Mouse (Mus musculus): ENCODE results near the gene Tex50. TPM values are rescaled to one million over a fixed set of nuclear protein-coding genes. Genes with fewer than 3 reads are reported as not detected.

Gene Tex50
- polyA plus RNA-seq (2015; fragmentation: Illumina TruSeq; extraction: RNeasy Lipid Tissue Mini Kit (QIAGEN cat#74804); ENCODE audit: insufficient read depth, low read depth, low replicate concordance): not detected

DNA sequence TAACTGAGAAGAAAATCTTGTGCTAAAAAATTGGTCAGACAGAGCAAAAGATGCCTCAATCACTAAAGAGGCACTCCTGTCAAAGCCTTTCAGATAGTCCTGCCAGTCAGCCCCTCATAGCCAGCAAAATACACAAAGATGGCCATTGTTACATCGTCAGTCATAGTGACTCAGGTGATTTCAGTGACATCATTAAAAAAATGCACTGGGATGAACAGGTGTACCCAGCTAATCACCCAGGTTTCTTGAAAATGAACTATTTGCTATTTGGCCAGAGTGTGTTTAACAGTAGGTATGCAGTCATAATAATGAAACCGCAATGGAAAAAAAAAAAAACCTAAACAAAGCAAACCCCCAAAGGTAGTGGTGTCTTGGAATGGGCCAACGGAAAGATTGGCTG is at the start of gene Tex50:
Gene Tex50 (minus strand): TSS at position 101 of the 400 bp plus-strand sequence.

DNA sequence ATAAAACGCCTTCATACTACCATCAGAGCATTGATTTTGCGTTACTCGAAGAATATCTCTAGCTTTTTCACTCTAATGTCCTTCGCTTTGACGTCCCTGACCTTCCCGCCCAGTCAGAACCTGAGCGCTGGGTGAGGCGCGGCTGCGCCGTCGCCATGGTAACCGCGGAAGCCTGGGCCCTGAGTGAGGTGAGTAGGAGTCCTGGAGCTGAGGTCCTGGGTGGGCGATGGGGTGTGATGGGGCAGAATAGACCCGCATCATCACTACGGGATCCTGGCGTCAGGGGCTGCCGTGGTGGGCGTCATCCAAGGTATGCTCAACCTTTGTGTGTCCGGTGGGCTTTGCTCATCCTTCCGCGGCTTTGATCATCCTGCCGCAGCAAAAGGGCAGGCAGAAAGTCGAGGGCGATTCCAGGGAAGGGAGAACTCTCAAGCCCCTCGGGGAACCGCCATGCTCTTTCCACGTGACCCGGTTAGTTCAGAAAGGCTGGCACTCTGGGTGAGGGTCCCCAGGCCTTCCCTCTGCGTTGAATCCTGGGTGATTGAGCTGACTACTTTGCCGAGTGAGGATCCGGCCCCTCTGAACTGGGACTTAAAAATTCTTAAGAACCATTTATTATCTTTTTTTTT is 16.5 kb downstream of the Tex50 start, which contains the start of gene Ankrd45:
Gene Ankrd45 (plus strand): TSS at position 161 of the 629 bp plus-strand sequence.

DNA sequence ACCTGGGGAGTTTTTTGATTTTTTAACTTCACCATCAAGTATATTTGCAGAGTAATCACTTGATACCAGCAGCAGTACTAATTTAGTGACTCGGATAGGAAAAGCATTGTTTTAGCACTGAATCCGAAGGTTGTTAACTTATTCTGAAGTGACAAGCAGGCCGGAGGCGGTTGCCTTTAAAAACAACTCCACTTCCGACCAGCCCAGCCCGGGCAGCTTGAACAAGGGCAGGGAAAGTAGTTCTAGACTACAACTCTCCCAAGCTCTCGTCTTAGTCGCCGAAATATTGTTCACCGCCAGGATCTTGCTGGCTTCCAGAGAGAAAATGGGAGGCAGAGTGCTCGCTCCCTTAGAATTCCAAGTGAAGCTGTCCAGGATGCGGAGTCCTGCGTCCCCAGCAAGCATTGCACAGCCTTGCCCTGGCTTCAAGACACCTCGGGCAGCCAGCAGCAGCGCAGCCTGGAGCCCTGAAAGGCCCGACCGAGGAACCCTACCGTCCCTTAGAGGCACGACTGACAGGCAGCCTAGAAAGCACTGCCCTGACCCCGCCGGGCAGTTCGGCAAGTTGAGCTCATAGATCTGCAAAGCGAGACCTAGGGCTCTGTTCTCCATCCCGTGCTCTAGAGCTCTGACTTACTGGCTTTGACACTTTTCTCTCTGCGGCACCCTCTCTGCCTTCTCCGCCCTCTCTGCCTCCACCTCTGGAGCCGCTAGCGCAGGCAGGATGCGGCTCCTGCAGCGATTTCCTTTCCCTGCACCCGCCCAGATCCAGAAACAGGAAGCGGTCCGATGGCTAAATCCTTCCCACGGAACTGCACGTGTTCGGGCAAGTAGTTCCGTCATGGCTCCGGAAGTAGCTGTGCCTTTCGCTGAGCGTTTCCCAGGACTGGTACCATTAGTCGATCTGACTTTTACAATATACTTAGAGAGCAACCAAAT is 28.1 kb downstream of the Tex50 start, which contains the start of gene Klhl20:
Gene Klhl20 (minus strand): TSS at position 786 of the 939 bp plus-strand sequence.

Other genes with a start within 250 kb of the Tex50 start
- not detected for gene Serpinc1, start 180.7 kb downstream of the Tex50 start, polyA plus RNA-seq (2015; fragmentation: Illumina TruSeq; extraction: RNeasy Lipid Tissue Mini Kit (QIAGEN cat#74804); ENCODE audit: insufficient read depth, low read depth, low replicate concordance)
- gene Zbtb37, start 124.5 kb downstream of the Tex50 start, polyA plus RNA-seq (2015; fragmentation: Illumina TruSeq; extraction: RNeasy Lipid Tissue Mini Kit (QIAGEN cat#74804); ENCODE audit: insufficient read depth, low read depth, low replicate concordance): 1.1 TPM
- 3.2 TPM for gene Dars2, start 88.7 kb downstream of the Tex50 start, polyA plus RNA-seq (2015; fragmentation: Illumina TruSeq; extraction: RNeasy Lipid Tissue Mini Kit (QIAGEN cat#74804); ENCODE audit: insufficient read depth, low read depth, low replicate concordance)
- gene Cenpl, start 88.6 kb downstream of the Tex50 start, polyA plus RNA-seq (2015; fragmentation: Illumina TruSeq; extraction: RNeasy Lipid Tissue Mini Kit (QIAGEN cat#74804); ENCODE audit: insufficient read depth, low read depth, low replicate concordance): 0.65 TPM
- gene Klhl20, start 27.8 kb downstream of the Tex50 start, polyA plus RNA-seq (2015; fragmentation: Illumina TruSeq; extraction: RNeasy Lipid Tissue Mini Kit (QIAGEN cat#74804); ENCODE audit: insufficient read depth, low read depth, low replicate concordance): 3.5 TPM
- gene Ankrd45, start 16.6 kb downstream of the Tex50 start, polyA plus RNA-seq (2015; fragmentation: Illumina TruSeq; extraction: RNeasy Lipid Tissue Mini Kit (QIAGEN cat#74804); ENCODE audit: insufficient read depth, low read depth, low replicate concordance): not detected
- 30.6 TPM for gene Prdx6, start 91.9 kb upstream of the Tex50 start, polyA plus RNA-seq (2015; fragmentation: Illumina TruSeq; extraction: RNeasy Lipid Tissue Mini Kit (QIAGEN cat#74804); ENCODE audit: insufficient read depth, low read depth, low replicate concordance)
- not detected for gene Tnfsf4, start 236.1 kb upstream of the Tex50 start, polyA plus RNA-seq (2015; fragmentation: Illumina TruSeq; extraction: RNeasy Lipid Tissue Mini Kit (QIAGEN cat#74804); ENCODE audit: insufficient read depth, low read depth, low replicate concordance)

All from pancreas, adult 10 weeks (tissue).